ENCODE assay signal across 8 mouse cellular contexts in genomic region chr3:63963421-63964099, GRCm38 (mm10). TPM values are rescaled to one million over a fixed set of nuclear protein-coding genes. Genes with fewer than 3 reads are reported as not detected.
DNase-seq lines count a peak whose midpoint lies in the region; ATAC-seq and TF ChIP-seq lines count a peak whose summit lies in the region.

No protein-coding gene starts in this region.

- no peaks in the 10 kb centered on the region for H3K9me3 ChIP-seq in embryonic facial prominence, embryonic 12.5 days
- H3K9me3 ChIP-seq in liver, embryonic 13.5 days (replicated peaks) = no peaks in the 10 kb centered on the region
- no peaks in the 10 kb centered on the region for H3K9me3 ChIP-seq in neural tube, embryonic 14.5 days (ENCODE audit: control insufficient read depth, low read length)

- H3K36me3 ChIP-seq in C2C12 (ENCODE audit: control insufficient read depth, insufficient read depth) = no peaks in the 10 kb centered on the region
- H3K36me3 ChIP-seq in embryonic facial prominence, embryonic 12.5 days = no peaks in the 10 kb centered on the region
- 0 out of 2 replicates have a peak, but pooled peaks cover 4% of the 10 kb centered on the region for H3K36me3 ChIP-seq in liver, embryonic 13.5 days
- no peaks in the 10 kb centered on the region for H3K36me3 ChIP-seq in neural tube, embryonic 14.5 days (ENCODE audit: control insufficient read depth, insufficient read depth, low read length)

- peak overlapping the region; percentile 72 for H3K4me2 ChIP-seq in embryonic facial prominence, embryonic 12.5 days (replicated peaks)
- H3K4me2 ChIP-seq in liver, embryonic 13.5 days = peak overlapping the region; percentile 87
- H3K4me2 ChIP-seq in neural tube, embryonic 14.5 days (ENCODE audit: low read depth, low read length) = peak overlapping the region; percentile 72

- H3K79me2 ChIP-seq in C2C12 (ENCODE audit: control insufficient read depth, insufficient read depth) = peaks cover 45% of the 10 kb centered on the region

- no peaks in the 10 kb centered on the region for H3K27me3 ChIP-seq in C2C12 (ENCODE audit: control insufficient read depth, insufficient read depth, insufficient read length)
- no peaks in the 10 kb centered on the region for H3K27me3 ChIP-seq in embryonic facial prominence, embryonic 12.5 days
- H3K27me3 ChIP-seq in liver, embryonic 13.5 days = peaks cover 9% of the 10 kb centered on the region; the same call in 1 of the 2 replicates
- H3K27me3 ChIP-seq in neural tube, embryonic 14.5 days (ENCODE audit: control insufficient read depth, insufficient read depth, low read length) = no peaks in the 10 kb centered on the region

- ATAC-seq in embryonic facial prominence, embryonic 12.5 days (ENCODE audit: insufficient number of reproducible peaks, insufficient read depth, low FRiP score, low TSS enrichment) = no peak
- ATAC-seq in liver, embryonic 13.5 days (ENCODE audit: low read depth) = no peak
- no peak for ATAC-seq in neural tube, embryonic 14.5 days (ENCODE audit: low read depth)
- no peak for ATAC-seq in monocyte, adult 5-6 weeks (replicated peaks; ENCODE audit: insufficient number of reproducible peaks, low FRiP score, low TSS enrichment, poor library complexity, severe bottlenecking)

- H3K9ac ChIP-seq in embryonic facial prominence, embryonic 12.5 days = peak overlapping the region; percentile 85
- H3K9ac ChIP-seq in liver, embryonic 13.5 days = peak overlapping the region; percentile 92
- peak overlapping the region; percentile 69 for H3K9ac ChIP-seq in neural tube, embryonic 14.5 days (replicated peaks; ENCODE audit: low read depth, low read length)

- H3K79me3 ChIP-seq in C2C12 (ENCODE audit: low read depth) = peaks cover 26% of the 10 kb centered on the region

- no peak for TF ChIP-seq CTCF in C2C12 (IDR thresholded peaks at IDR 0.05; ENCODE audit: control insufficient read depth, insufficient read depth, insufficient read length)

- H3K4me1 ChIP-seq in embryonic facial prominence, embryonic 12.5 days = peaks cover 17% of the 10 kb centered on the region
- peaks cover 24% of the 10 kb centered on the region for H3K4me1 ChIP-seq in liver, embryonic 13.5 days (replicated peaks)
- peaks cover 20% of the 10 kb centered on the region for H3K4me1 ChIP-seq in neural tube, embryonic 14.5 days (ENCODE audit: control insufficient read depth, insufficient read depth, low read length)

- H3K4me3 ChIP-seq in C2C12 (ENCODE audit: insufficient read depth, poor library complexity, severe bottlenecking) = peak overlapping the region; percentile 72
- H3K4me3 ChIP-seq in embryonic facial prominence, embryonic 12.5 days = peak overlapping the region; percentile 93
- peak overlapping the region; percentile 90 for H3K4me3 ChIP-seq in liver, embryonic 13.5 days (replicated peaks)
- peak overlapping the region; percentile 84 for H3K4me3 ChIP-seq in neural tube, embryonic 14.5 days (ENCODE audit: low read depth, low read length)

- 7% methylated on average over 25 of the region's 25 CpGs for WGBS in embryonic facial prominence, embryonic 12.5 days
- WGBS in liver, embryonic 13.5 days (ENCODE audit: insufficient replicate concordance) = 6% methylated on average over 25 of the region's 25 CpGs
- WGBS in neural tube, embryonic 14.5 days = 8% methylated on average over 25 of the region's 25 CpGs

- H3ac ChIP-seq in C2C12 (ENCODE audit: control insufficient read depth, insufficient read length, low read depth) = peak overlapping the region; percentile 74

- peak; percentile 12 to 29 for DNase-seq in cerebellum, adult 18-20 months
- no peak for DNase-seq in cerebellum, adult 9-11 months
- DNase-seq in induced T-regulatory cell, adult 2 months (ENCODE audit: low read depth) = peak; percentile 57
- no peak for DNase-seq in liver, embryonic 13.5 days

- no peak overlapping the region; the same call in 1 of the 2 replicates for H3K27ac ChIP-seq in embryonic facial prominence, embryonic 12.5 days
- peak overlapping the region; percentile 90 for H3K27ac ChIP-seq in liver, embryonic 13.5 days
- peak overlapping the region; percentile 88 for H3K27ac ChIP-seq in neural tube, embryonic 14.5 days (ENCODE audit: low read depth, low read length)

TF ChIP-seq in C2C12, 6 proteins besides CTCF, POLR2A, EP300 and RAD21:
- TF ChIP-seq MYOG (IDR thresholded peaks at IDR 0.05; ENCODE audit: control insufficient read depth, extremely low read depth, insufficient read length) (no peak), CEBPB (IDR thresholded peaks at IDR 0.05; ENCODE audit: low read depth) (no peak), FOSL1 (IDR thresholded peaks at IDR 0.05; ENCODE audit: insufficient read depth, low read length, poor library complexity, severe bottlenecking) (no peak), MYOD1 (IDR thresholded peaks at IDR 0.05; ENCODE audit: control insufficient read depth, insufficient read length, low read depth) (no peak), MAX (IDR thresholded peaks at IDR 0.05) (no peak), USF1 (IDR thresholded peaks at IDR 0.05; ENCODE audit: low read depth) (no peak)

RNA-seq across cellular contexts. Expression of gene Slc33a1, which starts 1.0 kb away (rescaled TPM):
- polyA plus RNA-seq in C2C12 (2012; fragmentation: generic; extraction: Trizol) = 10.0 TPM
- 16.5 and 17.3 TPM in 2 replicates for polyA plus RNA-seq in embryonic facial prominence, embryonic 12.5 days (2016; fragmentation: Nextera tagmentation; extraction: Ambion mirVana)
- polyA plus RNA-seq in liver, embryonic 13.5 days (2015; fragmentation: Nextera tagmentation; extraction: Ambion mirVana) = 10.2 and 13.1 TPM in 2 replicates
- 18.2 and 19.8 TPM in 2 replicates for polyA plus RNA-seq in neural tube, embryonic 14.5 days (2014; fragmentation: Nextera tagmentation; extraction: Ambion mirVana)
- 18.3 to 20.7 TPM (median 18.5 TPM) in 3 replicates for total RNA-seq in monocyte, adult 5-6 weeks (2017)

RNA-seq across cellular contexts. Expression of gene Gmps, which starts 12.3 kb away (rescaled TPM):
- polyA plus RNA-seq in C2C12 (2012; fragmentation: generic; extraction: Trizol) = 11.1 TPM
- polyA plus RNA-seq in embryonic facial prominence, embryonic 12.5 days (2016; fragmentation: Nextera tagmentation; extraction: Ambion mirVana) = 56.2 and 57.5 TPM in 2 replicates
- 29.9 and 35.2 TPM in 2 replicates for polyA plus RNA-seq in liver, embryonic 13.5 days (2015; fragmentation: Nextera tagmentation; extraction: Ambion mirVana)
- polyA plus RNA-seq in neural tube, embryonic 14.5 days (2014; fragmentation: Nextera tagmentation; extraction: Ambion mirVana) = 49.9 and 54.6 TPM in 2 replicates
- 23.9 to 25.0 TPM (median 24.8 TPM) in 3 replicates for total RNA-seq in monocyte, adult 5-6 weeks (2017)

RNA-seq across cellular contexts. Expression of gene E130311K13Rik, which starts 34.3 kb away (rescaled TPM):
- polyA plus RNA-seq in C2C12 (2012; fragmentation: generic; extraction: Trizol) = 1.3 TPM
- 5.4 and 7.1 TPM in 2 replicates for polyA plus RNA-seq in embryonic facial prominence, embryonic 12.5 days (2016; fragmentation: Nextera tagmentation; extraction: Ambion mirVana)
- 2.2 and 2.3 TPM in 2 replicates for polyA plus RNA-seq in liver, embryonic 13.5 days (2015; fragmentation: Nextera tagmentation; extraction: Ambion mirVana)
- polyA plus RNA-seq in neural tube, embryonic 14.5 days (2014; fragmentation: Nextera tagmentation; extraction: Ambion mirVana) = 6.4 and 8.2 TPM in 2 replicates
- 5.9 to 8.2 TPM (median 7.9 TPM) in 3 replicates for total RNA-seq in monocyte, adult 5-6 weeks (2017)

Comparison
In these comparisons a context has a peak if more than half of its experiments do, and no peak if none do; other contexts are left out.
1. DNase-seq: peak in cerebellum, adult 18-20 months (2 of 2) and induced T-regulatory cell, adult 2 months (single experiment); none in cerebellum, adult 9-11 months (single experiment) and liver, embryonic 13.5 days (single experiment).
2. Peak in every context shown above with its lines, with median percentiles within 50 percentile points of each other: H3K4me3 ChIP-seq, H3K4me2 ChIP-seq and H3K9ac ChIP-seq.